Mouse (Mus musculus) liver, embryonic 11.5 days (tissue): ENCODE data around the gene Cadm1. TPM values are rescaled to one million over a fixed set of nuclear protein-coding genes. Genes with fewer than 3 reads are reported as not detected.

Experiments
- ATAC-seq: fragments of 200-750 bp; cut with Nextera tagmentation; replicated peaks from 2 replicates; pipeline ENCODE4 v1.8.0; 2017; ENCODE audit warnings: moderate number of reproducible peaks, mild to moderate bottlenecking, moderate TSS enrichment, moderate library complexity; ENCODE audit not compliant: low FRiP score
- DNase-seq: peaks from one replicate; pipeline ENCODE4 v3.0.0-alpha.2; 2017; ENCODE audit warnings: low spot score
- H3K27ac ChIP-seq: fragments of 300-500 bp; sonication (generic); 2 replicates; pipeline ENCODE4 v1.5.1; 2014; ENCODE audit warnings: mild to moderate bottlenecking, low read depth, low read length, control low read depth
- H3K27me3 ChIP-seq: fragments of 300-500 bp; sonication (generic); replicated peaks from 2 replicates; pipeline ENCODE4 v1.6.1; 2014; ENCODE audit warnings: low read length, mixed read lengths; ENCODE audit not compliant: control insufficient read depth, insufficient read depth
- H3K36me3 ChIP-seq: fragments of 300-500 bp; sonication (generic); 2 replicates; pipeline ENCODE4 v1.6.1; 2014; ENCODE audit warnings: mild to moderate bottlenecking, low read length, moderate library complexity, mixed read lengths; ENCODE audit not compliant: control insufficient read depth, insufficient read depth
- H3K4me1 ChIP-seq: fragments of 300-500 bp; sonication (generic); replicated peaks from 2 replicates; pipeline ENCODE4 v1.6.1; 2014; ENCODE audit warnings: low read length, mixed read lengths; ENCODE audit not compliant: control insufficient read depth, insufficient read depth
- H3K4me2 ChIP-seq: fragments of 300-500 bp; sonication (generic); 2 replicates; pipeline ENCODE4 v1.6.1; 2014; ENCODE audit warnings: mild to moderate bottlenecking, control low read depth, moderate library complexity
- H3K4me3 ChIP-seq: fragments of 300-500 bp; sonication (generic); 2 replicates; pipeline ENCODE4 v1.5.1; 2014; ENCODE audit warnings: low read depth, low read length, control low read depth
- H3K9ac ChIP-seq: fragments of 300-500 bp; sonication (generic); 2 replicates; pipeline ENCODE4 v1.6.1; 2014; ENCODE audit warnings: low read depth, low read length, control low read depth
- H3K9me3 ChIP-seq: fragments of 300-500 bp; sonication (generic); 2 replicates; pipeline ENCODE4 v1.6.1; 2016; ENCODE audit warnings: low read length, inconsistent platforms, mixed read lengths; ENCODE audit not compliant: control insufficient read depth
- WGBS: fragments of 180-500 bp; shearing (Covaris S2); extraction: QIAGEN DNeasy Blood & Tissue Kit; methylation state at CpG from one replicate; pipeline ENCODE4 v1.1.7; 2014; 5-methylcytosine and 5-hydroxymethylcytosine counted together
- polyA plus RNA-seq: library from polyadenylated mRNA; unstranded; fragments of >200 nt; fragmentation: Nextera tagmentation; extraction: Ambion mirVana; gene quantifications from 2 replicates; pipeline ENCODE4 v1.2.1, GENCODE M21; 2014

The Cadm1 gene
- polyA plus RNA-seq, 1 experiment from 2014 or later, result 27.6 TPM

DNA sequence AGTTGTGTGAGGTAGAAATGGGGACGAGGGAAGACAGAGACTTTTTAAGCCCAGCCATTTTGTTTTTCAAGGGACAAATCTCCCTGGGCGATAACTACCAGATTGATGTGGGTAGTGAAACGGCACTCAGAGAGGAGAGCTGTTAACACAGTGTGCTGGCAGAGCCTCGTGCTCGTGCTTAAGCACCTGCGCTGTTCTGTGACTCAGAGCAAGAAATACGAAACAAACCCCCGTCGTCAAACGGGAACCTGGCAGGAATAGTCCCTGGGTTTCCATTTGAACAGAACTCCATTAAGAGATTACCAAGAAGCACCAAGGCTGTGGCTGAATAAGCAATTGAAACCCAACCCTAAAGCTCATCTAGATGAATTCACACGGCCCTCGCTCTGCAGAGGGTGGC, 225.1 kb downstream of the Cadm1 start:
- H3K4me2 ChIP-seq, result no peak overlapping the region
- 72% methylated on average over 12 of the region's 12 CpGs for WGBS

GRCm38 (mm10) chr9:47757798-47758197, 227.8 kb downstream of the Cadm1 start:
- no peaks in the 10 kb centered on the region for H3K36me3 ChIP-seq
- WGBS, result 86% methylated on average over 2 of the region's 2 CpGs
- ATAC-seq (no peak), DNase-seq (no peak)
- H3K4me3 ChIP-seq, result no peak overlapping the region
- no peak overlapping the region for H3K9ac ChIP-seq
- H3K27me3 ChIP-seq, result no peaks in the 10 kb centered on the region
- H3K4me2 ChIP-seq, result no peak overlapping the region
- H3K27ac ChIP-seq, result no peak overlapping the region
- no peaks in the 10 kb centered on the region for H3K4me1 ChIP-seq
- H3K9me3 ChIP-seq, result no peaks in the 10 kb centered on the region

More for the DNA sequence above, 225.1 kb downstream of the Cadm1 start:
- Histone ChIP-seq H3K4me3 (no peak overlapping the region), H3K4me1 (no peaks in the 10 kb centered on the region), H3K9me3 (no peaks in the 10 kb centered on the region), H3K27ac (no peak overlapping the region), H3K9ac (no peak overlapping the region), H3K27me3 (no peaks in the 10 kb centered on the region), H3K36me3 (no peaks in the 10 kb centered on the region)
- no peak for DNase-seq
- ATAC-seq, result no peak

DNA sequence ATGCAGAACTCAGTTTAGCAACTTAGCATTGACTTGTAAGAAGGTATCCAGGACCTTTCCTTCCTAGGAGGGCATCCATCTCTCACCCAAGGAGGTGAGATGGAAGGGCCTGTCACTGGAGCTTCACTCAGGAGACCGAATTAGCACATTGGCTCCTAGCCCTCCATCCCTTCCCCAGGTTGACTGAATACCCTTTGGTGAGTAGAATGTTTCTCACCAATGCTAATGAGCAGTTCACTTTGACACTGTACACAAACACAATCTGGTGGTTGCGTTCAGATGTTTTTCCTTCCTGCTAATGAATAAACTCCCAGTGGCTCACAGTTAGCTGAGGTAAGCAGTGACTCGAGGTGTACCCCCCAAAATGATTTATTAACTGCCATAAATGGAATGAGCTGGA, 228.3 kb downstream of the Cadm1 start:
- 61% methylated on average over 3 of the region's 3 CpGs for WGBS
- Histone ChIP-seq H3K27ac (no peak overlapping the region), H3K9ac (no peak overlapping the region), H3K36me3 (no peaks in the 10 kb centered on the region), H3K9me3 (no peaks in the 10 kb centered on the region), H3K4me1 (no peaks in the 10 kb centered on the region), H3K4me3 (no peak overlapping the region), H3K27me3 (no peaks in the 10 kb centered on the region), H3K4me2 (no peak overlapping the region)
- no peak for DNase-seq
- ATAC-seq, result no peak

DNA sequence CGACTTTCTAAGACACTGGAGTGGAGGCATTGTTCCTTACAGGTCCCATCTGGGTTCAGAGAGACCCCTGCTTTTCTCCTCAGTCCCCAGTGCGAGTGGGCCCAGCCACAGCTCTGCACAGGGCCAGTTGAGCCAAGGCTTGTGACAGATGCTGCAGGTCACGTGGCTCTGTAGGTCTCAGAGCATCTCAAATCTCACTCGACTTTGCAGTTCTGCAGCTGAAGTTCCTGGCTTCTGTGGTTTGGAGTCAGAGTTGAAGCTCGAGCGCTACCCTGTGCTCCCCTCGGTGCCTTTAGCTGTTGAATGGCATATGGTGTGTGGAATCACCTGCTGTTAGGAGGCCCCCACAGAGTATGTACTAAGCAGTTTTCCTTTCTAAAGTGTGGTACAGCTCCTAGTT, 229.8 kb downstream of the Cadm1 start:
- Histone ChIP-seq H3K9ac (no peak overlapping the region), H3K4me1 (no peaks in the 10 kb centered on the region), H3K4me3 (no peak overlapping the region), H3K27ac (no peak overlapping the region), H3K27me3 (no peaks in the 10 kb centered on the region), H3K4me2 (no peak overlapping the region), H3K36me3 (no peaks in the 10 kb centered on the region), H3K9me3 (no peaks in the 10 kb centered on the region)
- ATAC-seq (no peak), DNase-seq (no peak)
- WGBS, result 73% methylated on average over 7 of the region's 7 CpGs

DNA sequence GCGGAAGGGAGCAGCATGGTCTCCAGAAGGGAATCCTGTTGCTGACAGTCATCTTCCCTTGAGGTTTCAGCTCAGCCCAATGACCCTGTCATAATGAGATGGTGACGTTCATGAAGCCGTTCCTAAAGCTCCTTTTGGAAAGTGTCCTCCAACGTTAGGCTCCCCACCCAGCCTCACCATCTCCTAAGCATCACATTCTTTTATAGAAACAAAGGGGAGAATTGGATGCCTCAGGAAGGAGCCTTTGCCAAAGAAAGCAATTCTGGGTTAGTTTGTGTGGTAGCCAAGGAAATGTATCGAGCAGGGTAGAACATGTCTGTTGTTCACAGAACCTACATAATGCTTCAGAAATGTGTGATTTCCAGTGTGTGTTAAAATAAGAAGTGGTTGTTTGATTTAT, 231.6 kb downstream of the Cadm1 start:
- H3K4me2 ChIP-seq, result no peak overlapping the region
- no peak for DNase-seq
- H3K9me3 ChIP-seq, result no peaks in the 10 kb centered on the region
- no peak overlapping the region for H3K27ac ChIP-seq
- H3K36me3 ChIP-seq, result no peaks in the 10 kb centered on the region
- H3K27me3 ChIP-seq, result no peaks in the 10 kb centered on the region
- no peak overlapping the region for H3K9ac ChIP-seq
- no peak for ATAC-seq
- no peak overlapping the region for H3K4me3 ChIP-seq
- 80% methylated on average over 5 of the region's 5 CpGs for WGBS
- peaks cover 2% of the 10 kb centered on the region; the same call in 1 of the 2 replicates for H3K4me1 ChIP-seq

DNA sequence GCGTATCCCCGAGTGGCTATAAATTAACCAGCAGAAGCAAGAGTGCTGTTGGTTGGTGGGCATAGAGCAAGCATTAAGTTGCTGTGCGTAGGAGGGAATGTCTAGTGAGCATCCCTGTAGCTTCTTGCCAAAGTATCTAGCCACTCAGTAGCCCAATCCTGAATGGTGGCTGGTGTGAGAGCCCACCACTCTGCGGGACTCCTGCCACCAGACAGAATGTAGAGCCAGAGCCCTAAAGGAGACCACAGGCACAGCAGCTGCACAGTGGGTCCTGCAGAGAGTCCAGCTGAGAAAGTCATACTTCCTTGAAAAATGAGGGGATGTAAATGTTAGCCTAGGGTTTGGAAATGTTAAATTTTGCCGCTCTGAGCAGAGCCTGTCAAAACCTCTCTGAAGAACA, 232.9 kb downstream of the Cadm1 start:
- Histone ChIP-seq H3K4me3 (no peak overlapping the region), H3K9me3 (no peaks in the 10 kb centered on the region), H3K27me3 (no peaks in the 10 kb centered on the region), H3K4me1 (peaks cover 2% of the 10 kb centered on the region; the same call in 1 of the 2 replicates), H3K9ac (no peak overlapping the region), H3K36me3 (no peaks in the 10 kb centered on the region), H3K4me2 (no peak overlapping the region), H3K27ac (no peak overlapping the region)
- ATAC-seq (no peak), DNase-seq (no peak)
- 80% methylated on average over 5 of the region's 5 CpGs for WGBS

- ATAC-seq, result no peak
- Histone ChIP-seq H3K9ac (no peak overlapping the region), H3K27ac (no peak overlapping the region), H3K4me3 (no peak overlapping the region), H3K9me3 (no peaks in the 10 kb centered on the region), H3K27me3 (no peaks in the 10 kb centered on the region), H3K4me2 (no peak overlapping the region), H3K4me1 (peaks cover 2% of the 10 kb centered on the region; the same call in 1 of the 2 replicates), H3K36me3 (no peaks in the 10 kb centered on the region)
- no peak for DNase-seq
- WGBS, result 61% methylated on average over 5 of the region's 5 CpGs
These were observed 234.9 kb downstream of the Cadm1 start for GRCm38 (mm10) chr9:47764920-47765319.

- Histone ChIP-seq H3K4me2 (no peak overlapping the region), H3K9ac (no peak overlapping the region), H3K9me3 (no peaks in the 10 kb centered on the region), H3K4me3 (no peak overlapping the region), H3K27me3 (no peaks in the 10 kb centered on the region), H3K27ac (no peak overlapping the region), H3K4me1 (peaks cover 2% of the 10 kb centered on the region), H3K36me3 (no peaks in the 10 kb centered on the region)
- WGBS, result 81% methylated on average over 13 of the region's 13 CpGs
- DNase-seq, result no peak
- ATAC-seq, result no peak
These were observed 235.3 kb downstream of the Cadm1 start for GRCm38 (mm10) chr9:47765323-47765722.

DNA sequence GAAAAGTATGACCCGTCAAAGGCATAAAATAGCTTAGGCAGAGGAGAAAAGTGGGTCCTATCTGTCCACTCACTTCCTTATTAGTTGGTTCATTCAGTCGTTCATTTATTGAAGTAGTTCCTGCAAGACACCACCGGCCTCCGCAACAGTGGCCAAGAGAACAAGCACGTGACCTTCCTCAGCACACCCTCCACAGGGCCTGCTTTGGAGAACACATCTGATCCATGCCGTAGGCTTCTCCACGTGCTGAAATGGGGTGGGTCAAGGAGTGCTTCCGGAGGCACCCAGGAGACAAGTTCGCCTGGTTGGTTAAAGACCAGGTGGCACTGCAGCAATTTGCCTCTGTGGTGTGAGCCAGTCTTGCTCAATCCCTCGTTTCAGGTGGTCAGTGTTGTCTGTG, 236.4 kb downstream of the Cadm1 start:
- Histone ChIP-seq H3K27ac (no peak overlapping the region), H3K4me2 (no peak overlapping the region), H3K4me3 (no peak overlapping the region), H3K4me1 (peaks cover 6% of the 10 kb centered on the region), H3K36me3 (no peaks in the 10 kb centered on the region), H3K9ac (no peak overlapping the region), H3K27me3 (no peaks in the 10 kb centered on the region), H3K9me3 (no peaks in the 10 kb centered on the region)
- ATAC-seq (no peak), DNase-seq (no peak)
- 70% methylated on average over 10 of the region's 10 CpGs for WGBS
